Mouse (Mus musculus): ENCODE results near the gene Ddx19b.

Gene Ddx19b

GRCm38 (mm10) chr8:110964666-110965065 lies 66.9 kb downstream of the Ddx19b start:
- WGBS, result 50% methylated on average over 7 of the region's 7 CpGs

- 96% methylated on average over 2 of the region's 2 CpGs for WGBS
Measured at GRCm38 (mm10) chr8:110963051-110963450, 68.5 kb downstream of the Ddx19b start.

DNA sequence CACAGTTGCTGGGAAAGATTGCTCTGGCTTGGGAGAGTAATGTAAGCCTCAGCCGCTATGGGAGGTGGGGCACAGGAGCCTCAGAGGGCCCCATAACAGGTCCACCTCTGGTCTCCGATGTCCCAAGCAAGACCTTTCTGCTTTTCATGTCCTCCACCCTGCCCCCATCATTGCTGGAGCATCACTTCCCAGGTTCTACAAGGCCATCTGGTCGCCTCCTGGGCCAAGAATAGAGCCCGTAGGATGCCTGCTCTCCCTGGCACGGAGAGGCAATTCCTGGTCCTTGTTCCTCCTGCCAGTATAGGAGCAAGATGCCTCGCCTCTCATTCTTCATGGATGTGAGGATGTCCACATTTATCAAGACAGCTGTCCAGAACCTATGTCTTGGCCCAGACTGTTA lies 71.6 kb downstream of the Ddx19b start:
- 75% methylated on average over 6 of the region's 6 CpGs for WGBS

DNA sequence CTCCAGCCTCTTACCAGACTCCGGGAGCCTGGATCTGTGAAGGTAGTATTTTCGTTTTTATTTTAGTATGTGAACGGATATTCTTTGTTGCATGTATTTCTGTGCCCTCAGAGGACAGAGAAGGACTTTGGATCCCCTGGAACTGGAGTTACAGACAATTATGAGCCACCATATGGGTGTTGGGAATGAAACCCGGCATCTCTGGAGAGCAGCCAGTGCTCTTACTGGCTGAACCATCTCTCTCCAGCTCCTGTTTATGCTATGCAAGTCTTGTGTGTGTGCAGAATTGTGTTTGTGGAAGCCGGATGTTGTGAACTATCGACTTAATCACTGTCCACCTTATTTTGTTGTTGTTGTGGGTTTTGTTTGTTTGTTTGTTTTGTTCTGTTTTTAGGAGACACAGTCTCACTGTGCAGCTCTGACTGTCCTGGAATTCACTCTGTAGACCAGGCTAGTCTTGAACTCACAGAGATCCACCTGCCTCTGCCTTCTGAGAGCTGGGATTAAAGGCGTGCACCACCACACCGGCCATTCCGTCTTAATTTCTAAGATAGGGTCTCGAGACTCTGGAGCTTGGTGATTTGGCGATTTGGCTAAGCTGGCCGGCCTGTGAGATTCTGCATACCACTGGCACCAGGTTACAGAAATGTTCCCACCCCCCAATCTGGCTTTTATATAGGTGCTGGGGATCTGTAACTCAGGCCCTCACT lies 72.3 kb downstream of the Ddx19b start:
- 78% methylated on average over 12 of the region's 12 CpGs for WGBS

DNA sequence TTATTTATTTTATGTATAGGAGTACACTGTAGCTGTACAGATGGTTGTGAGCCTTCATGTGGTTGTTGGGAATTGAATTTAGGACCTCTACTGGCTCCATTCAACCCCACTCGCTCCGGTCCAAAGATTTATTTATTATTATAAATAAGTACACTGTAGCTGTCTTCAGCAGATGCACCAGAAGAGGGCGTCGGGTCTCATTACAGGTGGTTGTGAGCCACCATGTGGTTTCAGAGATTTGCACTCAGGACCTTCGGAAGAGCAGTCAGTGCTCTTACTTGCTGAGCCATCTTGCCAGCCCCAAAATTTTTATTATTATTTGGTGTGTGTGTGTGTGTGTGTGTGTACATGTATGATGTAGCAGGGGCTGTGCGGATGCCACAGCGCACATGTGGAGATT lies 73.0 kb downstream of the Ddx19b start:
- 92% methylated on average over 7 of the region's 7 CpGs for WGBS

DNA sequence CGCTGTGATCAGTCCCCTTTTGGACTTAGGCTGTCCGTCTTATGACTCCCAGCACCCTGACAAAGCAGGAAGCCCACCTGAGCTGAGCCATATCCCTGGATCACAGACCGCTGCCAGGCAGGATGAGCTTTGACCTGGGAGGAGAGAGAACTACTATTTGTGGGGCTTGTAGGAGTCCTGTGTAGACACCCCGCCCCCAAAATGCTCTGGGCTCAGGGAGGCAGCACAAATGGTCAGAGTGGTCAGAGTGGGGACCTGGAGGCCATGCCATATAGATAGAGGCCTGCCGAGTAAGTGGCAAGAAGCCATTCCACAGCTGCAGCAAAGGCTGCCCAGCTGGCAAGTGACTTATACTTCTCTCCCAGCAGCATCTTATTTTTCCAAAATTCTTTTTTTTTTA lies 73.4 kb downstream of the Ddx19b start:
- WGBS, result 89% methylated on average over 5 of the region's 5 CpGs

GRCm38 (mm10) chr8:110957471-110957870 lies 74.1 kb downstream of the Ddx19b start:
- WGBS, result 94% methylated on average over 19 of the region's 19 CpGs

DNA sequence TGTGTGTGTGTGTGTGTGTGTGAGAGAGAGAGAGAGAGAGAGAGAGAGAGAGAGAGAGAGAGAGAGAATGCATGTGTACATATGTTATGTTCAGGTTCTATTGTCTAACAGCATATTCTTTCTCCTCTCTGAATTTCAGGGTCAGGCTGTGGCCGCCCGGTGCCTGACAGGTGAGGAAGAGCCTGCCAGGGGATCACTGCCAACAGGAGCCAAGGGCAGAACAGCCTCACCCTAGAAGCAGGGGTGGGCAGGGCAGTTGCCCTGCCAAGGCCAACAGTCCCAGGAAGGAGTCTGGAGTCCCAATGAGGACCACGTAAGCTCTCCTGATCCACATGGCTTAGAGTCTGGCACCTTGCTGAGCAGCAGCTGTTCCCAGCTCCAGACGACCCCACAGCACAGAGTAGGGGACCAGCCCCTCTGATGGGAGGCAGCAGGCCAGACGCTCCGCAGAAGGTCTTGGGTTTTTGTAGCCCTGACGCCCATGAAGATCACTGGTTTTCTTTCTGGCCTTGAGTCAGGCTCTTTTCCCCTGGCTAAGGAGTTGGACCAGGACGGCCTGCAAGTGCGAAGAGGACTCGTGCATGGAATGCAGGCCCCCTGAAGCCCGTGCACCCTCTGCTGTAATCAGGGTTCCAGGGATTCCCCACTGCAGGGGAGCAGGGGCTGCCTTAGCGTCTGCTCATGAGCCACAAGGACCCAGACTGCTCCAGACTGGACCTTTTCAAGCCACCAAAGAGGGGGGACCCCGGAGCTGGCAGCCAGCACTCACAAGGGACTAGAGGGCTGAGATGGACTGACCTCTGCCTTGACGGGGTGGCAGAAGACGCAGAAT lies 74.7 kb downstream of the Ddx19b start:
- WGBS, result 84% methylated on average over 15 of the region's 15 CpGs

GRCm38 (mm10) chr8:110954776-110955175 lies 76.8 kb downstream of the Ddx19b start:
- WGBS, result 58% methylated on average over 8 of the region's 8 CpGs

Measured in cerebral cortex, adult 2 months (tissue).